Comparison of ENCODE assay signal across 22 mouse cellular contexts in the genomic region with DNA sequence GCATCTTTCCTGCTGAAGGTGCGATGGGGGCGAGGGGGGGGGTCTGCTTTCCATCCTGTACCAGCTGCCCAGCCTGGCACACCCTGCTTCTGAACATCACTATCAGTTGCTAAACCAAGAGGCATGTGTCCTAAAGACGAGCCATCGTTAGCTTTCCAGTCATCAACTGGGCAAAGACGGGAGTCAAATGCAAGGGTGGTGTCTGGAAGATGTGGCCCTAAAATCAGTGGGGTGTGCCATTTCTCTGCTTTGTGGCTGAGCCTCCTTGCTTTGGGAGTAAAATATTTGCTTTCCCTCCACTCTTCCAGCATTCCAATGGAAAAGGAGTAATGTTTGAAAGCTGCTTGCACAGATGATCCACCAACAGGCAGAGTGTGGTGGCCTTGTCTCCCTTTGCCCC.
A peak's percentile ranks its signal among the peaks of the same experiment; 100 is the strongest.
DNase-seq lines count a peak whose midpoint lies in the region; ATAC-seq and TF ChIP-seq lines count a peak whose summit lies in the region.
"Had no signal": no experiment of that assay in that cellular context is flagged by ENCODE, and none has a peak within 500 bp of the region (broad histone marks: within the 10 kb centered on the region; RNA-seq: fewer than 3 reads in every experiment).

No protein-coding gene starts in this region.

- DNase-seq in heart, postnatal 10 days = no peak
- no peak for DNase-seq in thymus, postnatal 25 days
- DNase-seq in frontal cortex, adult 2 months (ENCODE audit: extremely low spot score in 1 of 2, low spot score in 1 of 2) = no peak
- DNase-seq: adrenal gland, adult 8-10 months; adrenal gland, postnatal 25 days; cerebellum, adult 11-12 months; cerebellum, adult 8-10 months; cerebellum, postnatal 36 days; gastrocnemius, postnatal 10 days; gastrocnemius, postnatal 36 days; heart, postnatal 4 days had no signal

- no peak overlapping the region for H3K9ac ChIP-seq in heart, embryonic 13.5 days
- H3K9ac ChIP-seq in intestine, embryonic 15.5 days = no peak overlapping the region
- H3K9ac ChIP-seq in intestine, postnatal 0 days (ENCODE audit: low read depth, low read length) = no peak overlapping the region
- H3K9ac ChIP-seq: forebrain, embryonic 15.5 days; heart, embryonic 12.5 days; hindbrain, embryonic 14.5 days had no signal

- H3K36me3 ChIP-seq in heart, embryonic 13.5 days = no peaks in the 10 kb centered on the region
- no peaks in the 10 kb centered on the region for H3K36me3 ChIP-seq in intestine, embryonic 15.5 days
- no peaks in the 10 kb centered on the region for H3K36me3 ChIP-seq in intestine, postnatal 0 days (ENCODE audit: control insufficient read depth, insufficient read depth)
- H3K36me3 ChIP-seq: forebrain, embryonic 10.5 days; forebrain, embryonic 15.5 days; heart, embryonic 12.5 days had no signal

- ATAC-seq in heart, embryonic 13.5 days (ENCODE audit: extremely low read depth, insufficient number of reproducible peaks, low FRiP score, low TSS enrichment) = 0 out of 2 replicates have a peak, but pooled peaks have one; percentile 25
- ATAC-seq in intestine, embryonic 15.5 days = no peak
- ATAC-seq in intestine, postnatal 0 days = no peak
- ATAC-seq: activated CD4-positive, CD25-positive, alpha-beta regulatory T cell, adult 4 months; CD4-positive, CD25-positive, alpha-beta regulatory T cell, adult 4 months; forebrain, embryonic 15.5 days; hindbrain, postnatal 0 days; inflammation-experienced regulatory T-cells, adult 6 months had no signal

- H3K9me3 ChIP-seq in heart, embryonic 13.5 days = no peaks in the 10 kb centered on the region
- no peaks in the 10 kb centered on the region for H3K9me3 ChIP-seq in intestine, embryonic 15.5 days
- H3K9me3 ChIP-seq in intestine, postnatal 0 days (ENCODE audit: control insufficient read depth) = no peaks in the 10 kb centered on the region
- H3K9me3 ChIP-seq: forebrain, embryonic 10.5 days; forebrain, embryonic 15.5 days; heart, embryonic 12.5 days had no signal

- no peak overlapping the region for H3K4me3 ChIP-seq in heart, embryonic 13.5 days
- no peak overlapping the region for H3K4me3 ChIP-seq in intestine, embryonic 15.5 days (replicated peaks)
- H3K4me3 ChIP-seq in intestine, postnatal 0 days (ENCODE audit: low read depth, low read length) = no peak overlapping the region
- H3K4me3 ChIP-seq: forebrain, embryonic 10.5 days; forebrain, embryonic 15.5 days; heart, embryonic 12.5 days had no signal

- WGBS in heart, embryonic 13.5 days = 71% methylated on average over 5 of the region's 5 CpGs
- WGBS in intestine, embryonic 15.5 days = 67% methylated on average over 5 of the region's 5 CpGs
- 61% methylated on average over 5 of the region's 5 CpGs for WGBS in intestine, postnatal 0 days

- H3K4me1 ChIP-seq in heart, embryonic 13.5 days = peaks cover 8% of the 10 kb centered on the region
- H3K4me1 ChIP-seq in intestine, embryonic 15.5 days (replicated peaks) = 0 out of 2 replicates have a peak, but pooled peaks cover 2% of the 10 kb centered on the region
- H3K4me1 ChIP-seq in intestine, postnatal 0 days (replicated peaks; ENCODE audit: control insufficient read depth, insufficient read depth, low read length) = no peaks in the 10 kb centered on the region
- H3K4me1 ChIP-seq: forebrain, embryonic 15.5 days had no signal

- no peak for TF ChIP-seq CTCF in intestine, postnatal 0 days (IDR thresholded peaks at IDR 0.05; ENCODE audit: low read depth)

- intact Hi-C loops in heart, postnatal 10 days (cut with DNase I) = no loop called here

- no peak overlapping the region for H3K27ac ChIP-seq in heart, embryonic 13.5 days (replicated peaks)
- H3K27ac ChIP-seq in intestine, embryonic 15.5 days = no peak overlapping the region
- no peak overlapping the region for H3K27ac ChIP-seq in intestine, postnatal 0 days (ENCODE audit: low read depth, low read length)
- H3K27ac ChIP-seq: forebrain, embryonic 10.5 days; forebrain, embryonic 15.5 days; hindbrain, embryonic 14.5 days; hindbrain, postnatal 0 days had no signal

- H3K4me2 ChIP-seq in heart, embryonic 13.5 days = no peak overlapping the region
- H3K4me2 ChIP-seq in intestine, embryonic 15.5 days (replicated peaks) = 0 out of 2 replicates have a peak overlapping the region, but pooled peaks have one; percentile 28
- H3K4me2 ChIP-seq in intestine, postnatal 0 days (replicated peaks; ENCODE audit: low read depth) = peak overlapping the region; percentile 48
- H3K4me2 ChIP-seq: forebrain, embryonic 15.5 days; heart, embryonic 12.5 days; hindbrain, embryonic 14.5 days had no signal

- H3K27me3 ChIP-seq in heart, embryonic 13.5 days (replicated peaks) = no peaks in the 10 kb centered on the region
- H3K27me3 ChIP-seq in intestine, embryonic 15.5 days (replicated peaks) = no peaks in the 10 kb centered on the region
- 0 out of 2 replicates have a peak, but pooled peaks cover 6% of the 10 kb centered on the region for H3K27me3 ChIP-seq in intestine, postnatal 0 days (replicated peaks; ENCODE audit: control insufficient read depth, insufficient read depth, low read length)
- H3K27me3 ChIP-seq: forebrain, embryonic 15.5 days; heart, embryonic 12.5 days had no signal
